Mouse (Mus musculus) left cerebral cortex, postnatal 4 days (tissue): ENCODE measurements around the gene Ucp2. TPM values are rescaled to one million over a fixed set of nuclear protein-coding genes. Genes with fewer than 3 reads are reported as not detected.
A peak's percentile ranks its signal among the peaks of the same experiment; 100 is the strongest.

Source experiments
- DNase-seq: peaks from one replicate; pipeline ENCODE4 v3.0.0-alpha.2; 2022
- intact Hi-C: fragments of 180-260 bp; cut with DNase I; formaldehyde crosslinking; loops from one replicate; pipeline ENCODE4 v1.15.1; 2025
- total RNA-seq, 2 experiments: library from RNA; stranded (reverse); gene quantifications; 2 replicates each; pipeline ENCODE4 v1.2.3; 2021

The Ucp2 gene
- 10 to 100 TPM; 46.2 to 47.2 TPM for total RNA-seq

GRCm38 (mm10) chr7:100493117-100493483 lies at the start of gene Ucp2:
TSS of gene Ucp2 (plus strand) at chr7:100493337.
- intact Hi-C loops: no loop called here
- peak; percentile 68 for DNase-seq

DNA sequence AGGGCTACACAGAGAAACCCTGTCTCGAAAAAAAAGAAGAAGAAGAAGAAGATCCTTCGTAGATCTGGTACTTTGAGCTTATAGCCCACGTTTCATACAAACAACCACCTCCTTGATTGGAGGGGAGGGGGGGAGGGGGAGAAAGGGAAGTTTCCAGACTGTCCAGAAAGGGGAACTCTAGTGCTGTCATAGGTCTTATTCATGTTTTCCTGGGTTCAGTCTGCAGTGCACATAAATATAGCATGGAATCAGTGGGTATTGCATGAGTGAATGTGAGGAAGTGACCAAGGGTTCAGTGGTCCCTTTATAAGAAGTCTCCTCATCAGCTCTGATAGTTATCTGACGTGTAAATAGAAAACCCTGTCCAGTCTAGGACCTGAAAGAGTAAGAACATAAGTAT lies 49.4 kb upstream of the Ucp2 start:
- no peak for DNase-seq
- intact Hi-C loops: no loop called here

DNA sequence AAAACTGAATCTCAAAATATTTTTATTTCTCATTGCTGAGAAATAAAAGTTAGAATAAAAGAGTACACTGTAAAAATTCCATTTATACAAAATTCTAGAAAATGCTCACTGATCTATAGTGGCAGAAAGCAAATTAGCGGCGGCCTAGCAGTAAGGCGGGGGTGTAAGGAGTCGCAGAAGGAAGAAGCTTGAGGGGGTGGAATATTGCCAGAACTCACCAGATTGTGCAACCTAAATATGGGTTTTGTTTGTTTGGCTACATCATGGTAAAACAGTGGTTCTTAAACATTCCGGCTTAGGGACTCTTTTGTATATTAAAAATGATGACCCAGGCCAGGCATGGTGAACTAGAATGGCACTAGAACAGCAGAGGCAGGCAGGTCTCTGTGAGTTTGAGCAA lies 46.9 kb upstream of the Ucp2 start:
- intact Hi-C loops: no loop called here

DNA sequence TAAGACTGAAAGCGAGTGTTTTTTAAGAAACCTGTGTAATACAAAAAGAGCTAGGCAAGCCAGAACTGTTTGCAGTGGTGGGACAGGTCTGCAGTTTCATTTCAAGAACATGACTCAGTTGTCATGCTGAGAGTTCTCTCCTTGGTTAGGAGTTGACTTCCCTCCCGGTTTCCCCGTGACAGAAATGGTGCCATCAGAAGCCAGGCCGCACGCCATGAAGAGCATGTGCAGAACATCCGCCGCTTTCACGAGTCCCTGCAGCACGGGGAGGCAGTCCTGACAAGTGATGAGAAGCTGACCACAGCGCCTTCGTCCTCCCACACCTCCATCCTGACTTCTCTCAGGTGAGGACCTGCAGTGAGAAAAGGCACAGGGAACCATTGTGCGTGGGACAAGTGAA lies 44.6 kb upstream of the Ucp2 start:
- no peak for DNase-seq
- intact Hi-C loops: no loop called here

More for the DNA sequence above, 46.9 kb upstream of the Ucp2 start:
- no peak for DNase-seq

GRCm38 (mm10) chr7:100448985-100449384 lies 44.2 kb upstream of the Ucp2 start:
- intact Hi-C loops: no loop called here
- no peak for DNase-seq

- intact Hi-C loops: no loop called here
- no peak for DNase-seq
Observed at GRCm38 (mm10) chr7:100458153-100458552, 35.0 kb upstream of the Ucp2 start.

GRCm38 (mm10) chr7:100459862-100460261 lies 33.3 kb upstream of the Ucp2 start:
- intact Hi-C loops: no loop called here
- DNase-seq: peak; percentile 50

DNA sequence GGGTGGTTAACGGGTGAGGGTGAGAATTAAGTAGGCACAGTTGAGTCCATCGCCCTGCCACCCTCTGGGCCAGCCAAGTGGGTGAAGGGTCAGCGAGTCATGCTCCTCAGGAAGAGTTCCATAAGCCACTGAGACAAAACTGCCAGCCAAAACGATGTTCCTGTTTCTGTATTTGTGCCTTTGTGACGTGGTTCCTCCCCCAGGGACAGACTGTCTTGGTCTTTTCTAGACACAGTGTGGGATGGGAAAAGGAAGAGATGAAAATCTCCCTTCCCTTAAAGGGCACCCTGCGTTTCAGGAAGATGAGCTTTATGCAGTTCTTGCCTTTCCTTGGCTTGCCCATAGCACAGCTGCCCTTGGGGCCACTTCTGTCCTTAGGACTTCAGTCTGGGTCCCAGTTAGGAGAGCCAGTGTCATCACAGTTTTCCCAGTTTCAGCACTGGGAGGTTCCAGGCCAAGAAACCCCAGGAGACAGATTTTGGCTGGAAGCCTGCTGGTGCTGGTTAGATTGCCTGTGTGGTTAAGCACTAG lies 31.5 kb upstream of the Ucp2 start:
- intact Hi-C loops: no loop called here

GRCm38 (mm10) chr7:100463194-100463593 lies 29.9 kb upstream of the Ucp2 start:
- no peak for DNase-seq
- intact Hi-C loops: no loop called here

More for the DNA sequence above, 31.5 kb upstream of the Ucp2 start:
- DNase-seq: peak; percentile 30

DNA sequence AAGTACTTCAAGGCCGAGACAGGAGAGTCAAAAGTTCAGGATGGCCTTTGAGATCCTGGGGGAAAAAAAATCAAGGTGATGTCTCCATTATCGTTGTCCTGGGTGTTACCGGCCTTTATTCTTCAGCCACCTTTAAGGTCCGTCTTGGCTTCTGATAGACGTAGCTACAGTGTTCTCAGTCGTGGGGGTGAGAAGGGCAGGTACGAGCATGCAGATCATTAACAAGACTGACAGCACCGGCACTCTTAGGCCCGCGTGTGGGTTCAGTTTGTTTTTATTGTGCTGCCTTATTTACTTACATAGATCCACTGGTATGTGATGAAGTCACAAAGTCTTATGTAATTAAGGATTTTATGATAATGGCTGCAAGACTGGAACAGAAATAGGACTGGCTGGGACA lies 29.4 kb upstream of the Ucp2 start:
- intact Hi-C loops: no loop called here
- no peak for DNase-seq

GRCm38 (mm10) chr7:100464248-100464647 lies 28.9 kb upstream of the Ucp2 start:
- intact Hi-C loops: no loop called here
- no peak for DNase-seq

- DNase-seq: no peak
- intact Hi-C loops: no loop called here
Observed at GRCm38 (mm10) chr7:100465248-100465647, 27.9 kb upstream of the Ucp2 start.

DNA sequence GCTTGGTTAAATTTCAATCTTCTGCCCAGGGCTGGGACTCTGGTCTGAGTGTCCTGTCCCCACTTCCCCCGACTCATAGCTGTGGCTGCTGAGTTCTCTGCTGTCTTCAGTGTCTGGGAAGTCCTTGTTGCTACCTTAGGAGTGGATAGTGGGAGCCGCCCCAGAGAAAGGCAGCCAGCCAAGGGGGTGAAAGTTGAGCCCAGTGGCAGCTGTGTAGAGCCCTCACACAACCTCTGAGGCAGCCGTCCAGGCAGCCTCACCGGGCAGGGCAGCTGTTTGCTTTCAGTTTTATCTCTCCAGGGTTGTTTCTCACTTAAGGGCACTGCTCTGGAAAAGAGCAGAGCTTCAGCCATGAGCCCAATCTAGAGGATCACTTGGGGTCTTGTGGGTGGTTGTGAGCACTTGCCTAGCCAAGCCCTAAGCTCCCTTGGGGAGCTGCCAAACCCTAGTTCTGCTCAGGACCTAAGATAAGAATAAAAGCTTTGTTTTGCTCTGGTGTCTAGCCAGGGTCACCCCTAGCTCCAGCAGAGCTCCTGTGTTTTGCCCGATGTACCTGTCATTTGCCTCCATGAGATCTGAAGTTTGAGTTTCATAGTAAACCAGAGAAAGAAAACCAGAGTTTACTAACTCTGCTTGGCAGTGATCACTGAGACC lies 27.4 kb upstream of the Ucp2 start:
- DNase-seq: peak; percentile 54
- intact Hi-C loops: no loop called here

- intact Hi-C loops: no loop called here
- DNase-seq: no peak
Observed at GRCm38 (mm10) chr7:100466781-100467510, 26.2 kb upstream of the Ucp2 start.

- intact Hi-C loops: no loop called here
- no peak for DNase-seq
Observed at GRCm38 (mm10) chr7:100468761-100469160, 24.4 kb upstream of the Ucp2 start.

DNA sequence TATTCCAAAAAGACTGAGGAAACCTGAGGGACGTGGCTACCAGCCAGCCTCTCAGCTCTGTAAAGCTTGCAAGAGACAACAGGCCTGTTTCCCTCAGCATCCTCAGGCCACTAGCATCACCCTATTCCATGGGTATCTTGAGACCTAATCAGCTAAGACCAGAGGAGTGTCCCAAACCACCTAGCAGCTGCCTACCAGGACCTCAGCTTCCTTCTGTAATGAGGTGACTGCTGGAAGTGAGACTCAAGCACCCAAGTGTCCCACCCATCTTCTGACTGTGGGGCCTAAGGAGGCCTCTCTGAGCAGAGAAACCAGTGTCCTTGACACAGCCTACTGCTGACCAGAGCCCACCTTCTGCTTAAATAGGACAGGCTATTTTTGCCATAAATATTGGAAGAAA lies 23.6 kb upstream of the Ucp2 start:
- intact Hi-C loops: no loop called here
- DNase-seq: no peak

DNA sequence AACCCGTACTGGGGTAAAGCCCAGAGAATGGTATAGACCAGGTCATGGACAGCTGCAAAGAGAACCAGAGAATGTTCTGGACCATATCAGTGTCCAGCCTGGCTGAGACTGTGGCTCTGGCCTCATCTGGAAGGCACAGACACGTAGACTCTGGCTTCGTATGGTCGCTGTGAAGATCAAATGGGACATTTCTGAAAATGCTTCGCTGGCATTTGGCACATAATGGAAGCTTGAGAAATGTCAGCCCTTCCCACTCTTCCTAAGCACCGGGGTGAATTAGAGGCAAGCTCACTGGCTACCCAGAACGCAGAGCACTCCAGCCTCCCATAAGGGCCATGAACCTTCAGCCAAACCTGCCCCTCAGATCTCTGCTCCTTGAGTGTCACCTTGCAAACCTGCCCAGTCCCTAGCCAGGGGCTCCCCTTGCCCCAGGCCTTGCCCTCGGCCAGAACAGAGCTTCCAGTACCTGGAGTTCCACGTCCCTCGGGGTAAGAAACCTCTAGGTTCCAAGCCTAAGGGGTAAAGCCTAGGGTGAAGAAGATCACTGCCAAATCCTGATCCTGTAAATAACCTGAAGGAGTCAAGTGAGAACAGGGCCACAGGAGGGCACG lies 22.2 kb upstream of the Ucp2 start:
- intact Hi-C loops: no loop called here
- no peak for DNase-seq

- intact Hi-C loops: no loop called here
- DNase-seq: no peak
Observed at GRCm38 (mm10) chr7:100471407-100471797, 21.7 kb upstream of the Ucp2 start.

GRCm38 (mm10) chr7:100472777-100473176 lies 20.4 kb upstream of the Ucp2 start, which contains the start of gene Ucp3:
TSS of gene Ucp3 (plus strand) at chr7:100472990.
- intact Hi-C loops: no loop called here
- no peak for DNase-seq

DNA sequence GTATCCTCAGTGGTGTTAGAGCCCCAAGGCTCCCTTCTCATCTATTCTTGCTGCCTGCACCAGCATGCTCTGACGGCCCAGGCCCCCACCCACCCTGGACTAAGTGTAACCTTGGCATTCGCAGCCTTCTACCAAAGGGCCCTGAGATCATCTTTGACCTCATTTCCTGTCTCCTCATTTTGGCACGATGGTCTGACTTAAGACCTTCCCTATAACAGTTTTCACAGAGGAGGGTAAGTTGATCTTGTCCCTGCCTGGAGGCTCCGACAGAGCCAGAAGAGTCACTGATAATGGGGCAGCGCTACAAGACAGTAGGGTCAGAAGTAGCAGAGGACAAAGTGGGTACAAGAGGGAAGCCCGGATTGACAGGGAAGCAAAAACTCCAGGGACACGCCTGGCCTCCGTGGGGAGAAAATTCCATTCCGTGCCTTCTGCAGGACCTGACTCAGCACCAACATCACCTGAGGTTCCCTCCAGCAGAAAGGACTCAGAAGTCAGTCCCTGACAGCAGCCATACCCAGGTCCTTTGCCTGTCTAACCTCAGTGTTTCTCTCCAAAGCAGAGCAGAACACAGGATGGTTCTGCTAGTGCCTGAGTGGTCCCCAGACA lies 19.2 kb upstream of the Ucp2 start:
- intact Hi-C loops: no loop called here
- DNase-seq: no peak

GRCm38 (mm10) chr7:100474680-100475079 lies 18.5 kb upstream of the Ucp2 start:
- intact Hi-C loops: no loop called here
- peak; percentile 27 for DNase-seq
